Mouse (Mus musculus): ENCODE measurements around the gene Rptor. TPM values are rescaled to one million over a fixed set of nuclear protein-coding genes. Genes with fewer than 3 reads are reported as not detected.

Gene Rptor
- total RNA-seq, 2 experiments from 2014 or later = 23.6 to 25.9 TPM

DNA sequence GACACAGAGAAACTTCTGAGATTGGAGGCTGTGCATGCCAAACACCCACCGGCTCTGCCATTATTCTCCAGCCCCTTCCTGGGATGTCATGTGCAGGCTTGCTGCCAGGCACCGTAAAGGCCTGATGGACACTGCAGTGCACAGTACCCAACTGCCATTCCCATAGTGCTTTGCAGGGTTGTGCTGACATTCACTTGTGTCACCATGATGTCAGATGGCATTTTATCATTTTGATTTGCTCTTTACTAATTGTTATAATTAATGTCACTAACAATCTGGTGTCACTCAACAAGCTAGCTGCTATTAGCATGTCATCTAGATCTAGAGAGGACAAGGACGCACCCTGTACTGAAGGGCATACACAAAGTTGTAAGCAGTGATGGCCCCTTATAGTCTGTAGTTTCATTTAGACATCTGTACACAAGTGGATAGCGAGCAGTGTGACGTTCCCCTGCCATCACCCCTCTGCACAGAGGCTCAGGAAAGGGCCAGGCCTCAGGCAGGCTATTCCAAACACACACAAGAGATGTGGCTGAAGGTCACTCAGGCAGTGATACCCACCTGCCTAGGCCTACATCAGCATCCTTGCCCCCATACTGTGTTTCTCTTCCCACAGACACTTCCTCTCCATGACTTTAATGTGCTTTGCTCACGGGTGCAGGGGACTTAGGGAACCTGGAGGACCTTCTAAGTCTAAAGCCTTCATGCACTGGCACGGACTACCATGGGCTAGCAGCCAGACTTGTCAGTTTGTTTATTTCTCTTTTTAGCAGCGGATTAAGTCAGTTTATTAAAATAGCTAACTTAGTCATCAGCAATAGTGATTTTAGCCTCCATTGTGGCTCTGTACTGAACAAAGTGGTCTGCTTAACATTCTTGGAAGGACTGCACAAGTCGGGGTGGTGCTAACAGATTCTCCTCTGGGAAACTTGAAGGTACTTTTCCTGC, 117.7 kb downstream of the Rptor start:
- DNase-seq = no peak
- intact Hi-C loops (cut with DNase I) = no loop called here

DNA sequence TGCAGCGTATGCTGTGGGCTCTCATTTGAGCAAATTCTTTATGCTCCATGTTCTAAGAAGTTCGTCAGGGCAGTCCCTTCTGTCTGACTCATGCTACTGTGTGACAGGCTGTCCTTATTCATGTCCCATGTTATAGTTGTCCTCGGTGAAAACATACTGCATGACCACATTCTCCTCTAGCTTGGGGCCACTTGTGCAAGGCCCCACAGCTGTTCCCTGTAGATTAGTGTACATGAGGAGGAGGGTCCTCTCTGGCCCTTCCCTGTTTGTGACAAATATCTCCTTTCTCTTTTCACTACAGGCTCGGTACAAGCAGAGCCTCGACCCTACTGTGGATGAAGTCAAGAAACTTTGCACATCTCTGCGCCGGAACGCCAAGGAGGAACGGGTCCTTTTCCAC, 122.0 kb downstream of the Rptor start:
- DNase-seq = no peak
- intact Hi-C loops (cut with DNase I) = no loop called here

- no peak for DNase-seq
- intact Hi-C loops (cut with DNase I) = no loop called here
These were observed 128.7 kb downstream of the Rptor start for GRCm38 (mm10) chr11:119731382-119731781.

DNA sequence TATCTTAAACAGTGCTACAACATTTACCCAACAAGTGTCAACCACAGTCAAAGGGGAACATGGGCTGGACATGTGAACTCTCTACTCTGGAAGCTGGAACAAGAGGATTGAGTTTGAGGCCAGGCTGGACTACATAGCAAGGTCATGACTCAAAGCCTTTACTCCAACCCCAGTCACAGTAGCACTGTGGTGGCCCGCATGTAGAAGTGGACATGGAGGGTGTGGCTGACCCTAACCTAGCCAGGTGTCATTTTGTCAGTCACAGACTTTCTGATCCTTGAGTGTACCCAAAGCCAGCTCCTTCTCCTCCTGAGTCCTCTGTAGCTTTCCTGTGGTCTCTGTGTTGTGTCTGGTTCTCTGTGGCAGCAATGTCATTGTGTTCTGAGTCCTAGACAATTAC, 129.7 kb downstream of the Rptor start:
- intact Hi-C loops (cut with DNase I) = no loop called here
- no peak for DNase-seq

DNA sequence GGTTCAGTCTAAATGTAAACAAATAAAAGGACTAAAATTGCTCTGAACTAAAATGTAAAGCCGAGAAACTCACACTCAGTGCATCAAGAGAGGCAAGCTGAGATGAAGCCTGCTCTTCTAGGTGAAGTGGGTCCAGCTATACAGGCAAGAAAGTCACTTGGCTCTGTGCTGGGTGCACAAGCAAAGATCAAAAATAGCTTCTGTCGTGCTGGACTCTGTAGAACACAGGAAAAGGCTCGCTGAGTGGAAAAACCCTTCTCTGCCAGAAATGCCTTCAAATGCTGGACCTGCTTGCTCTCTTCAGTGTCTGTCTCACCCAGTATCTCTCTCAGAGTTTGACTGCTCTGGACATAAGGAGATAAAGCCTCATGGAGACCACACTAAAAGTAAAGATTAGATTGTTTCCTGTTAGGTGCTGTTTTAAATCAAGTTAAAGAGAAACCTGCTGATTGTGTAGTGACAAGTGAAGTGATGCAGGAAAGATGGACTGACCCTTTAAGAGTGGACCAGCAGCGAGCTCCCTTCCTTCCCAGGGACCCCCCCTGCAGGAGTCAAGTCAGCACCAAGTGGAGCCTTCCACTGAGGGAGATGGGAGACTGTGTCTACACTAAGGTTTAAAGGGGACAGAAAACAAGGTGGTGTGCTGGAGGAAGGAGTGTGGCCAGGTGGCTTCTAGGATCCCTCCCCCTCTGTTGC, 130.4 kb downstream of the Rptor start:
- intact Hi-C loops (cut with DNase I) = no loop called here
- no peak for DNase-seq

DNA sequence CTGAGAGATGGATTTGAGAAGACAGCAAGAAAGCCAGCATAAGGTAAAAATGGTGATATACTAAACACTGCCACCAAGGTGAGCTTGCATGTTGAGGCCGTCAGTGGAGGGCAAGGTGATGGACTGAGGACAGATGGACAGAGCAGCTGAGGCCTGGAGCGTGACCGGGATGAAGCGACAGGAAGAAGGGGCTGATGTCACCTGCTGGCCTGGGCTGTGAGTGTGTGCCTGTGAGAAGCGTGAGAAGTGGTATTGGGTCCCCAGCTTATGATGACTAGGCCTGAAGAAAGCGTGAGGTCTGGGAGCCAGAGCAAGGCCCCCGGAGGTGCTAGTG, 130.9 kb downstream of the Rptor start:
- no peak for DNase-seq
- intact Hi-C loops (cut with DNase I) = no loop called here

GRCm38 (mm10) chr11:119735152-119735551, 132.4 kb downstream of the Rptor start:
- DNase-seq = no peak
- intact Hi-C loops (cut with DNase I) = no loop called here

DNA sequence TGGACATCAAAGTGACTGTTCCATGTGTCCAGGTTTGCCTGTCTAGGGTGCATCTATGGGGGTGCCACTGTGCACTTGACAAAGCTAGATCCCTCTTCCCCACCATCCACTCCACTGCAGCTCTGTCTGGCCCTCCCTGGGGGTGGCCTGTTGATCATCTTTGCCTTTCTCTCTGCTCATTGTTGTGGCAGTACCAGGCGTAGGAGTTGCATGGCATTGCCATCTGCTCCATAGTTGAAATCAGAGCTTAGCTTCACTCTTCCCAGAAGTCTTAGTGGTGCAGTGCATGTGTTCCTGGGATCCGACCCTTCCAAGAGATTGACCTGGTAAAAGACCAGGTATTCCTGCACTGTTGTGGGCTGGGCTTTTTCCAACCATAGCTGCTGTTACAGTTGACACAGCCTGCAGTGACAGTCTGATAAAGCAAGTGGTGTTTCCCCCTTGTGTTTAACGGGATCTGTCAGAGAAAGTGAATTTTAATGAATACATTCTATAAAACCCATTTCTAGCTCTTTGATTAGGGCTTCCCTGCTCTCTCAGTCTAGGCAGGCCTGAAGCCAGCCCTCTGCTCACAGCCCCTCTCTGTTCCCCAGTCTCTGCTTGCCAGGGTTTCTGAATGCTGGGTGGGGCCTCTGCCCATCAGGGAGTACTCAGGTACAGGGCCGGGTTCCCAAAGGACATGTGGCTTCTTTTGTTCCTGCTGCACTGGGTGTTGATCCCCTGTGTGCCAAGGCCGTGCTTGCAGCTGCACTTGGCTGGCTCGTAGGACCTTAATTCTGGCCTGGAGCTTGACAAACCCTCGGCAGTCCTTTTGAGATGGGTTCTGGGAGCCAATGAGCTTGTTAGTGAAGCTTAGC, 136.5 kb downstream of the Rptor start:
- DNase-seq = no peak
- intact Hi-C loops (cut with DNase I) = no loop called here

- no peak for DNase-seq
- intact Hi-C loops (cut with DNase I) = no loop called here
These were observed 138.7 kb downstream of the Rptor start for GRCm38 (mm10) chr11:119741401-119741800.

DNA sequence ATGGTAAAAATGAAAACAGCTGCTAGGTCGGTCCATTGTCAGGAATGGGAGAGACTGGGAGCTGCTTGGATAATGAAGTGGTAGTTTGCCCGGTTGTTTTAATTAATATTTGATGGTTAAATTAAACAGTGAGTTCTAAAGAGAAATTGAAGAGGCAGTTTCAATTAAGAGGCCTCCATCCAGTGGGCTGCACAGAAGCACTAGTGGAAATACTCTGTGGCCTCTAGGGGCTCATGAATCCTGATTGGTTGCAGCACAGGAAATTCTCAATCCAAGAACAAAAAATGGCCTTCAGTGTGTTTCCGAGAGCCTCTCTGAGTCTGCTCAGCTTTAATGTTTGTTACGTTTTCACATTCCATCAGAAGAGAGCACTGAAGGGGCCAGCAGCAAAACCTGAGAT, 141.7 kb downstream of the Rptor start:
- intact Hi-C loops (cut with DNase I) = no loop called here

DNA sequence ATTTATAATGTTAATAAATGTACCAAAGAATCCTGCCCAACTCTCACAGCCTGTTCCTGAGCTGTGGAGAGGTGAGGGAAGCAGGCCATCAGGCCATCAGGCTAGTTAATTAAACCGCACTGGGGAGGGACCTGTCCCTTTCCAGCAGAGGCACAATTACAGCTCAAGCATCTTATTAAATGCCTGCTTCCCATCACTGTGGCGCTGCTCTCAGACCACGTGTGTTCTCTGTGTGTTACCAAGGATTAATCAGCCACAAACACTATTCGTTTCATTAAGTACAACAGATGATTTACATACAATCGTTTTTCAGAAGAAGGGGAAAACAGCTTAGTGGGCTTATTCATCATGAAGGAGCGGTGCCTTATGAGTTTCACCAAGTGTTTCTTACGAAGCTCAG, 142.6 kb downstream of the Rptor start:
- DNase-seq = no peak
- intact Hi-C loops (cut with DNase I) = no loop called here

More for the DNA sequence above, 141.7 kb downstream of the Rptor start:
- DNase-seq = no peak

- intact Hi-C loops (cut with DNase I) = no loop called here
- no peak for DNase-seq
These were observed 151.8 kb downstream of the Rptor start for GRCm38 (mm10) chr11:119754459-119754858.

GRCm38 (mm10) chr11:119758214-119758613, 155.5 kb downstream of the Rptor start:
- intact Hi-C loops (cut with DNase I) = no loop called here
- DNase-seq = no peak

DNA sequence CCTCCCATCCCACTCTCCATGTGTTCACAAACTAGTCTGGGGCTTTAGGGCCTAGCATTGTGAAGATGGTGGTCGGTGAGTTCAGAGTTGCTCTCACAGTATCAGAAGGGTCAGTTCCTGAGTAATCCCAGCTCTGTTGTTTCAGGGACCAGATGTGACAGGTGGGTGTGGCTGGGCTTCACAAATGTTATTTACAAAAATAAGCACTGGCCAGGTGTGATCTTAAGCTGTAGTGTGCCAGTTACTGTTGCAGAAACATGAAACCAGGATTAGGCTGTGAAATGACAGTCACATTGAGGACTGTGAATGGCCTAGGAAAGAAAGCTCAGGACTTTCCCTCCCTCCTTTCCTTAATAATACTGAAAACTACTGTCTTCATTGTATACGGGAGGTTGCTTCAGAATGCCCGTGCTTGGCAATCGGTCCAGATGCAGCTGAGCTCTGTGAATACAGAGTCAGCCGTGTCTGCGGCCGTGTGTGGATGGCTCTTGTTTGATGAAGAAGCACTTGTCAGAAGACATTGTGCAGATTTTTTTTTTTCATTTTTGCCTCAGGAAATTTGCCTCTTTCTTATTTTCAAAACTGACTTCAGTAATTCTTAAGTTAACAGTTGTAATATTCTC, 156.1 kb downstream of the Rptor start:
- intact Hi-C loops (cut with DNase I) = no loop called here
- no peak for DNase-seq

GRCm38 (mm10) chr11:119762911-119763310, 160.2 kb downstream of the Rptor start:
- intact Hi-C loops (cut with DNase I) = no loop called here

GRCm38 (mm10) chr11:119766023-119766422, 163.3 kb downstream of the Rptor start:
- intact Hi-C loops (cut with DNase I) = no loop called here

More at GRCm38 (mm10) chr11:119762911-119763310, 160.2 kb downstream of the Rptor start:
- DNase-seq = no peak

GRCm38 (mm10) chr11:119766782-119767459, 164.2 kb downstream of the Rptor start:
- intact Hi-C loops (cut with DNase I) = no loop called here

More at GRCm38 (mm10) chr11:119766023-119766422, 163.3 kb downstream of the Rptor start:
- DNase-seq = no peak

GRCm38 (mm10) chr11:119767525-119767924, 164.8 kb downstream of the Rptor start:
- intact Hi-C loops (cut with DNase I) = no loop called here
- no peak for DNase-seq

More at GRCm38 (mm10) chr11:119766782-119767459, 164.2 kb downstream of the Rptor start:
- DNase-seq = no peak

DNA sequence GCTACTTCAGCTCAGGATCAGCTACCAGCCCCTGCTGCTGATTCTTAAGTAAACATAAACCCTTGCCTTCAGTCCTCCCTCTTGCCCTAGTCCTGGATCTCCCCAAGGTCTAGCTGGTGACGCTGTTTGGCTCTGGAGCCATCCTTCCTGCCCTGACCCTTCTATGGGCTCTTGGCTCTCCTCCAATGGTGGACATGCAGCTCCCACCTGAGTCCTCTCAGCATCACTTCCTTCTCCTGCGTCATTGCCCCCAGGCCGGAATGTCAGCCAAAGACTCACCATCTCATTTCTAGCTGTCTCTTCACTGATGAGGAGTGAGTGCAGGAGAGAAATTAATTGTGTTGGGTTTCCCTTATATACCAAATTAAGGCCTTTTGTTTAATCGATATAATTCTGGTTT, 165.8 kb downstream of the Rptor start:
- no peak for DNase-seq
- intact Hi-C loops (cut with DNase I) = no loop called here

- DNase-seq = no peak
- intact Hi-C loops (cut with DNase I) = no loop called here
These were observed 167.0 kb downstream of the Rptor start for GRCm38 (mm10) chr11:119769666-119770065.
